Mouse (Mus musculus): ENCODE results near the gene Lasp1.
"Not testable (repeated sequence)": the region's sequence is repeated elsewhere in the genome, so short reads cannot be mapped to it uniquely, and the experiment has no call there.

- TF ChIP-seq CTCF (IDR thresholded peaks at IDR 0.05; ENCODE audit: control insufficient read depth, insufficient read depth, insufficient replicate concordance, low read depth, low read length); POLR2A (IDR thresholded peaks at IDR 0.05; ENCODE audit: control insufficient read depth, low read depth, low read length): not testable (repeated sequence)
Measured at GRCm38 (mm10) chr11:97872378-97872777, 73.6 kb downstream of the Lasp1 start.
